Mouse (Mus musculus) T-cell, adult 2 months (primary cell): Measurements from ENCODE around the gene Klri2.
"Not testable (repeated sequence)": the region's sequence is repeated elsewhere in the genome, so short reads cannot be mapped to it uniquely, and the experiment has no call there.

Experiments
- DNase-seq: peaks from one replicate; pipeline ENCODE4 v3.0.0; 2022; ENCODE audit warnings: low spot score

Klri2 gene

DNA sequence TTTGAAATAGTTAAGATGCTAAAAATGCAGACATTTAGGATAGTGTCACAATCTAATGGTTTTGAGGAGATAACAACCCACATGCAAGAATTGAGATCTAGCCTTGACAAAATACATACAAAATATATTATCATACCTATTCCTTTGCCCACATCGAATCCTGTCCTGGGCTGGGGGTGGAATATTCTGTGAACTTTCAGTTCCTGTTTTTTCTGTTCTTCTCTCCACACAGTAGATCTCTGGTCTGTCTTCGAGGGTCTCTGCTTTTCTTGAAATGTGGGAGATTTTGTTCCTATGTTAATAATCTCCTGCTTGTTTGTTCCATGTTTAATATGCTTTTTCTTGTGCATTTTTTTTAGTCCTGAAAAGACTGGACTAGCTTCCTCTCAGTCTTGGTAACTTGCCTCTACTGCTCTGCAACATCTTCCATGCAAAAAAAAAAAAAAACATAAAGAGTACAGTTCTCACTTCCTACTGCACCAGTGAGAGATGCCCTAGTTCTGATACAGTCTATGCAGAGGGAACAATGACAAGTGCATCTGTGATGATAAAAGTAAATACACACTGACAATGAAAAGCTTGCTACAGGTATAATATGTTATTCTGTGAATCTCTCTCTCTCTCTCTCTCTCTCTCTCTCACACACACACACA is at the start of gene Klri2:
Klri2 (minus strand) TSS at position 416 of the 653 bp plus-strand sequence.
- no peak for DNase-seq

DNA sequence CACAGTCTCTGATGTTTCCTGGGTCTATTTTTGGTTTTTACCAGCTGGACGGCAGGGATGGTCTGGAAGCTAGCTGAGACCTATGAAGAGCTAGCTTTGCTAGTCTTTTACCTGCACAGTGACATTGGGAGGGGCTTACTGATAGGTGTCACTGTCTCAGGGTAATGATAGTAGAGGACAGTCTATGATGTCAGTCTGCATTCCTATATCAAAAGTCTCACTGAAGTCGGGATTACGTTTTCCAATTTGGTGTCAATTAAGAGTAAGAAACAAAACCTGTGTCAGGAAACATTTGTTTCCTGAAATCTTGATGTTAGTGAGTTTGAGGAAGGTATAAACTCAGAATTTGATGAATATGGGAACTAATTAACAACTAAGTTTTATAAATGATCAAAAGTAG is 43.9 kb upstream of the Klri2 start, which contains the start of gene Gm156:
Gm156 (minus strand) TSS at position 101 of the 400 bp plus-strand sequence.
- DNase-seq, result not testable (repeated sequence)

DNA sequence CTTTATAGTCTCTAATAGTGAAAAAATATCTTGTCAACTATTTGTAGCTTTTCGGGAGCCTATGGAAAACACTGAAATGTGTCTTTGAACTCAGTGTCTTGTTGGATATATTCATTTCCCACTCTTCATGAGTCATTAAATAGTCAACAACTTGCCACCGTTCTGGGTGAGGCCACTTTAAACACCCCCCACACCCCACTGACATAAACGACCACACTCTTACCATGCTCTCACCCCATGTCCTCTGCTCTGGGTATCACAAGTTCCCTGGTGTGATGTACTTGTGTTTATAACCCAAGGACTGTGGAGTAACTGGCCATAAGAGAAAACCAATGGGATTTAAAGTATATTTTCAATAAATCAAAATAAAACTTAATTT is 7.4 kb upstream of the Klri2 start:
- peak; percentile 30 for DNase-seq

DNA sequence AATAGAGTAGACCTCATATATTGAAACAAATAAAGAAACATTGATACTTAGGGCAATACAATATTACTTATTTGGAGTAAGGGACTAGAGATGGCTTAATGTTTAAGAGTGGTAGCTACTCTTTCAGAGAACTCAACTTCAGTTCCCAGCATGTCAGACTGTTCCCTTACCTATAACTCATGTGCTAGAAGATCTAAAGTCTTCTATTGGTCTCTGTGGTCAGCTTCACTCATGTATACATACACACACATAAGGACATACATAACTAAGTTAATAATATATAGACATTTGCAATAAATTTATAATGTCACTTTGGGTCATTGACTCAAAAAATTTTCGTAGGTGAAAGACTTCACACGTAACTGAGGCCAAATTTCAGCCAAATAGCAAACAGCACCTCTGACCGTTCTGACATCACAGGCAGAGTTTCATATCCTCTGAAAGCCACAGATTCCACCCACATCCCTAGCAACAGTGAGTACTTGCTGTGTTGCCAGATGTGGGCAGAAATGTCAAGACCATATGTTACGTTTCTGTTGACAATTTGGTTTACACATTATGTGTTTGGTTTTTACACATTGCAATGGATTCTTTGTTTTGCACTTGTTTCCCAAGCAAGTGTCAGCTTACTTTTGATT is 6.9 kb upstream of the Klri2 start:
- peak; percentile 69 for DNase-seq

DNA sequence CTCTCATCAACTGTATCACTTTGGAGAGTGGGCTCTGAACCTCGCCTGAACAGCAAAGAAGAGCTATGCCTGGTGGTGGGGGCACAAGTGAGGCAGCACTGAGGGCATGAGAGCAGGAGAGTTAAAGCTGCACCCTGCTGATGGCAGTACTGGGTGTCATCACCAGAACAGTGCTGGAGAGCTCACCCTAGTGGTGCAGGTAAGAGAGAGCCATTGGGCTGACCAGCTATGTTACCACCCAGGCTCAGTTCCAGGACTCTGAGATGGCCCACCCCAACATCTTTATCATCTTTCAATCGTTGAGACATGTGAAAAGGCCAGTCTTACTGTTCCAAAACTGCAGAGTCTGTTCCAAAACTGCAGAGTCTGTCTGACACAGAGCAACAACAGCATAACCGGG is 5.9 kb upstream of the Klri2 start:
- no peak for DNase-seq

DNA sequence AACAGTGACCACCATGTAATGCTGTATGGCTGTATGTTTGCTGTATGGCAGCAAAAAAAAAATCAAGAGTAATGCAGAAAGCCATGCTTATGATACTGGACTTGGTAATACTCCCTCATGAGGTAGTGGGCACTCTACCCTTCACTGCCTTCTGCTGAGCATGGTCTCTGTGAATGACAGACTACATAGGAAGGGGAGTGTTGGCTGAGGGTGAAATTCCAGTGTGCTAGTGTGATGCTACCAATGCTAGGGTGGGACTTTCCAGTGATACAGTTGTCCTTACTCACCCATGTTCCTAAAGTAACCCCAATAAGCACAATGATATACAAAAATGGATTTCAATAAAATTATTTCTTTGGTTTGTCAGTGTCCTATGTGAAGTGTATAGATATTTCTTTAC is 3.9 kb downstream of the Klri2 start:
- DNase-seq, result no peak

DNA sequence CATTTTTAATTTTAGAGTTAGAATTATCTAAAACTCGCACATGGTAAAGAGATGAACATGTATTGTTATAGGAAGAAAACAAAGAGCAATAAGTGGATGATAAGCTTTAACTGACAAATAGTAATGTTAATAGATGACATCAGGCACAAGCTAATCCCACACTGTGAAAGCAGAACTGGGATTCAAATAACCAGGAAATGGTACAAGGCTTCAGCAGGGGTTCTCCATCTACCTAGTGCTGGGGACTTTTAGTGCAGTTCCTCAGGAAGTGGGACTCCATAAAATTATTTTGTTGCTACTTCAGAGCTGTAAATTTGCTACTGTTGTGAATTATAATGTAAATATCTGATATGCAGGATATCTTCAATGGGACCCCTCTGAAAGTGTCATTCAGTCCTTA is 13.0 kb downstream of the Klri2 start:
- no peak for DNase-seq

DNA sequence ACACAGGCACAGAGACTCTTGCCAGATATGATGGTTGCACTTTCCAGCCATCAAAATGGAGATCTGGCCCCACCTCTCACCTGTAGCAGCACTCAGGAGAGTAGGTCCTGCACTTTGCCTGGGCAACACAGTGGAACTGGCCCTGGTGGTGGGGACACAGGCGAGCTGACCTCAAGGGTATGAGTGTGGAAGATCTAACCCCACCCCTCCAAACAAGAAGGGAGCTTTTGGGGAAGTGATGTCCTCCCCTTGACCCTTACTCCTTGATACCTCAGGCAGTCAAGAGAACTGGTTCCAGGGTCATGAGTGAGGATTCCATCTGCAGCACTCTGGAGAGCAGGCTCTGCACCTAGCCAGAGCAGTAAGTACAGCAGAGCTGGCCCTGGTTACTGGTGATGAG is 18.9 kb downstream of the Klri2 start:
- no peak for DNase-seq

DNA sequence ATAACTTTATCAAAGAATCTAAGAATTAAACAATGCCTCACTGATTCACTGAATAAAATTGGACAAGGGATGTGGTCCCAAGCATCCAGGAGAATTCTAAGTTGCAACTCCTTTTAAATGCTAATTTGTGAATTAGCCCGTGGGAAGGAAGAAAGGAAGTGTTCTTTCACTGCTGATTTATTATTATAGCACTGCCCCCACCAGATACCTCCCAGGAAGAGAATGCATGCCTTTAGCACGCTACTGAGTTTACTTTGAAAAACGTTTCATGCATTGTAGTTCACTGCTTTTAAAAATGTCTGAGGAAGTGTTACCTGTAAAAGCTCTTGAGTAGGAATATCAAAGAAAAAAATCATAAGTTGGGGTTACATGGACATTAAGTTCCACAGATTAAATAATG is 19.8 kb downstream of the Klri2 start:
- no peak for DNase-seq

DNA sequence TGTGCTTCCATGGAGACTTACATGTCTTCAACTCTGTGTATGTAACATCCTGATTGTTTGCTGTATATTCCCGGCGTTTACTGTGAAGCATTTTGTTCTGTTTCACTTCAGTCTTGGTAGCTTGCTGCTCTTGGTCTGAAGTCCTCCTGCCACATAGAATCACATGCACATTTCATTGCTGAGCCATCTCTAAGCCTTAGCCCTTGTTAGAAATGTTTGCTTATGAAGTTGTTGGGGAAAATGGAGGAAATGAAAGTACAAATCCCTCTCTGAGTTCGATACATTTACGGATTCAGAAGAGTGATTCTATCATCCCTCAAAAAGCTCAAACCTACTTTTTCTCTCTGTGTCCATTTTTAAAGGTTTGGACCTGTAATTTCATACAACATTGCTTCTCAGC is 23.3 kb downstream of the Klri2 start, which contains the start of gene Klri1:
Klri1 (minus strand) TSS at position 101 of the 400 bp plus-strand sequence.
- DNase-seq, result no peak

DNA sequence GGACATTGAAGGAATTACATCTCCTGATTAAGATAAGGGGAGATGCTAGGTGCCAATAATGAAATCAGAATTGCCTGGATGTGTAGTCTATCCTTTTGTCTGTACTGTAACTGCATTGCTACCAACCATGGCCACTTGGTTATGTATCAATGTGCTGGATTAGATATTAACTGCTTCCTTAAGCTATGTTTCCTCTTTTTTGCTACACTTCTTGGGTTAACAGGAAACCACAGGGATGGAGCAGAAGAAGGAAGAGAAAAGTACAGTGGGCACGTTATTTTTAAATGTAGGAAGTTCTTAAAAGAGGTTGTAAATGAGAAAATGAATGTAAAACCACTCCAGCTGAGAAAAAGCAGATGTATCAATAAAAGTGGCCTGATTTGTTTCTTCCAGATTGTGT is 26.7 kb downstream of the Klri2 start:
- no peak for DNase-seq

DNA sequence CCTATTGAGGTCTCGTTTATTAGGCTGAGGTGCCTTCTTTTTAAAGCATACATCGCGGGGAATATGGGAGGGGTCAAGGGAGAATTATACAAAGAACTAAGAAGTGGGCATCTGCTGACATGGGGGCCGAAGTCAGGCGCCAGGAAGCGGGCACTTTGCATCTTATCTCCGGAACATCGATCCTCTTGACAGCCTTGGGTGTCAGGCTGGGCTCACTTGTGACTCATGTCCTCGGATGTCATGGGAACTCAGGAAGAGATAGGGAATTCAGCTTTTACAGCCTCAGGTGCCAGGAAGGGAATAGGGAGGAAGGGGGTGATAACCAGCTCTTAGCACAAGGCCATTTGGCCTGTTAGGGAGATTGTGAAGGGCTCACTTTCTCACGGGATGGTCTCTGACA is 48.8 kb downstream of the Klri2 start:
- not testable (repeated sequence) for DNase-seq

DNA sequence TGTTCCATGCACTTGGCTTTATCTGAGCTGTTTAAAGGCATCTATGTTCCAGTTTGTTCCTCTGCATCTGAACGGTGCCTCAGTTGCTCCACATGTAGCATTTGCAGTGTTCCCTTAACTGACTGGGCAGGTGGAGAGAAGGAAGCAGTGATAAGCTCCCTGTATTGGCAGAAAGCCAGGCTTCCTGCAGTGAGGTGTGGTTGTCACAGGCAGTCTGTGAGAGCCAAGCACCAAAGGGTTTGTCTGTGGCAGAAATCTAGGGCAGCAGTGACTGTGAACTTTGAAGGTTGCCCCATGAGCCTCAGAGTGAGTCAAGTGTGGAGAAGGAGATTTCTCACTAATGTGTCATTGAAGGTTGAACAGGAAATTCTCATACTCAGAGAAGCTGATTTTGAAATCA is 59.9 kb downstream of the Klri2 start:
- peak; percentile 68 for DNase-seq
